Mouse (Mus musculus): ENCODE results near the gene Cacna2d3. TPM values are rescaled to one million over a fixed set of nuclear protein-coding genes. Genes with fewer than 3 reads are reported as not detected.

Gene Cacna2d3
- total RNA-seq, 2 experiments from 2014 or later, result 117 to 127 TPM

DNA sequence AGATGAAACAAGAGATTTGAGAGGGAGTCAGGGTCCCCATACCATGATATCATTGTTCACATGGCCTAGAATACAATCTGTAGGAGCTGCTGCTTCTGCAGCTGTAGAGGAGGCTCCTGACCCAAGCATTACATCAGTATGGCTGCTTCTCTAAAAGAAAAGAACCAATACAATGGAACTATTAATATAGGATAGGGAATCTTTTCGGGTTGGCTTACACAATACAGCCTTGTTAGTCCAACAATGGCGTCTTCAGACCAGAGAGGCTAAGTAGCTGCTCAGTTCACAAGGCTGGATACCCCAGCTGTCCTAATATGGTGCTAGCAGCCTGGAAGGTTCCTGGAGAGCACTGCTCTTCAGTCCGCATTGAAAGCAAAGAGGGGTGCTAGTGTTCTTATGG, 296.5 kb downstream of the Cacna2d3 start:
- intact Hi-C loops (cut with DNase I), result no loop called here
- no peak for DNase-seq (ENCODE audit: low spot score in 2 of 2)

DNA sequence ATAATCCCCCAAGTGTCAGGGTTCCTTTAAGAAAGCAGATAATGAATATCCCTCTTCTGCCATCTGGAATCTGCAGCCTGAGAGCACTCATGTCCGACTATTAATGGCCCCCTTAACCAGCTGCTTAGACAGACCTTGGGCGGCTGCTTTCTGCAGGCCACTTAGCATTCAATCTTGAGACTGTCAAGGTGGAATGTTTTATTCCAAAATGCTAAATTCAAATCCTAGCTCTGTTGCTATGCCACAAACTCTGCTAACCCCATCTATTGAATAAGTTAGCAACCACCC, 315.8 kb downstream of the Cacna2d3 start:
- DNase-seq (ENCODE audit: low spot score in 2 of 2), result no peak
- intact Hi-C loops (cut with DNase I), result no loop called here

DNA sequence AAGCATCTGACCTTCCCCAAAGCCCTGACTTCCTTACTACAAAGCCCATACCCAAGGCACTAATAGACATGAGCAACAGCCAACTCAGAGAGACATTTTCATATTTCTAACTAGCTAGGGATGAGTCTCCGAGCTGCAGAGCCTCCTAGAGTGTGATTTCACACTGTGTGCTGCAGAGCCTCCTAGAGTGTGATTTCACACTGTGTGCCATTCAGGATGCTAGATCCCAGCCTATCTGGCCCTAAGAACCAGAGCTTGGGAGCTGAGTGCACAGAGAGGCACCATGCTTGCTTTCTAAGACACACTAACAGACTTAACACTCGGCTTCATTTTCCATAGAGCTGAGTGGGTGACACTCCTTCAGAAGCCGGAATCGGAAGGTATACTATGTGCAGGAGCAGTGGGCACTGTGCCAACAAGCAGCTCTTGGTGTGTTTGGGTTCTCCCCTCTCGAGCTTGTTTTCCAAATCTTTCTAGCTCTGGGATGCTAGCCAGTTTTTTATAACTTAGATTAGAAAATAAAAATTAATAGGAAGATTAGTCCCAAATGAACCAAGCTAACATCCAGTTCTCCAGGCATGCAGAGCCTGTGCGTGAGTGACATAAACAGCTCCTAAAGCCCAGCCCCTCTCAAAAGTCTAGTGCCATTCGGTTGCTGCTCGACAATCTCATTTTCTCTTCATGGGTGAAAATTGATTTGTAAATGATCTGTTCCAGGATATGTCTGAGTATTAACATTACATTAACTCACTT, 316.4 kb downstream of the Cacna2d3 start:
- DNase-seq (ENCODE audit: low spot score in 2 of 2), result peak; percentile 32 to 41
- intact Hi-C loops (cut with DNase I), result no loop called here

DNA sequence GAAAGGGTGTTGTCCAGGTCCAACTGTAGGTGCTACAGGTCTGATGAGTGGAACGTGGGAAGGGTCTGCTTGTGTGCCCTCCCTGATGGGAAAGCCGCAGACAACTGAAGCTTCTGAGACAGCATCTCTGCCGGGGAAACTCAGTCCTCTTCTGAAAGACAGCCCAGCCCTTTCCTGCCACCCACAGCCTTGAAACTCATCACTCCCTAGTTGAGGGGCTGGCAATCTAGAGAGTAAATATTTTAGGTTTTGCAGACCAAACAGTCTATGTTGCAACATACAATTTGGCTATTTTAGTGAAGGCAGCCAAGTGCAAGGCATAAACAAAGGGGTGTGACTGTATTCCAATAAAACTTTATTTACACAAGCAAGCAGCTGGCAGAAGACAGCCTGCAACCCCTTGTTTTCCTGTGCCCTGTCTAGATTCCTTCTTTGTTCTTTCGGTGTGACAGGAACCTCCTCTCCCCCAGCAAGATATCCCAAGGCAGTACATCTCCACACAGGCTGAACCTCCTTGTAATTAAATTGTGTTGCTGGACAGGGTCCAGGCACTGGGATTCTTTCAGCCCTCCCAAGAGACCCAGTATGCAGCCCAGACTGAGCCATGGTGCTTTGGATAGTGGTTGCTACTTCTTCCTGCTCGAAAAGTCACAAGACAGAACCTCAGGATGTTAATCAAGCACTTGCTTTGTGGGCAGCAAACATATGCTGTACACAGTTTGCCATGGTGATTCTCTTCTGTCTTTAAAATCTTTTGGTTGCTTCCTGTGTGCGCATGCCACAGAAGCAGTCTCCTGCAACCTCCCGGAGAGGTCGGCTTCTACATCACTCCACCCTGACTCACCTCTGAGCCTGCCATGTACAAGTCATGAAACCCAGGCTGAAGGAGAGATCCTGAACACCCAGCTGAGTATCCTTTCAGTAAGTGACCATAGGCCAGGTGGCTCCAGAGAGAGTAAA, 317.5 kb downstream of the Cacna2d3 start:
- DNase-seq (ENCODE audit: low spot score in 2 of 2), result no peak
- intact Hi-C loops (cut with DNase I), result no loop called here

DNA sequence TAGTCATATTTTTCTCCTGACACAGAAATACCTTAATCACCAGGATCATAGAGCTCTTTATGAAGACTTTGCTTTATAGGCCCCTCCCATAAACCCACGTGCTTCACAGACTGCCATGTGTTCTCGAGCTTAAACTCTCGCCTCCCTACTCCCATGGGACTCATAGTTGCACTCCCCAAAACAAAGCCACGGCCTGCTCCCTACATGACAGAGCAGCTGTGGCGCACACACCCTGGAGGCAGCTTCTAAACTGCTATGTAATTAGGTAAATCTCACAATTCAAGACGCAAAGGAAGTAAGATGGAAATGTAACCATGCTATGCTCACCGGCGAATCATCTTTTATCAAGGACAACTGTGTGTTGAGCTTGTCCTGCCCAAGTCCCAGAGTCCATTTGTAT, 319.2 kb downstream of the Cacna2d3 start:
- intact Hi-C loops (cut with DNase I), result no loop called here
- DNase-seq (ENCODE audit: low spot score in 2 of 2), result no peak

DNA sequence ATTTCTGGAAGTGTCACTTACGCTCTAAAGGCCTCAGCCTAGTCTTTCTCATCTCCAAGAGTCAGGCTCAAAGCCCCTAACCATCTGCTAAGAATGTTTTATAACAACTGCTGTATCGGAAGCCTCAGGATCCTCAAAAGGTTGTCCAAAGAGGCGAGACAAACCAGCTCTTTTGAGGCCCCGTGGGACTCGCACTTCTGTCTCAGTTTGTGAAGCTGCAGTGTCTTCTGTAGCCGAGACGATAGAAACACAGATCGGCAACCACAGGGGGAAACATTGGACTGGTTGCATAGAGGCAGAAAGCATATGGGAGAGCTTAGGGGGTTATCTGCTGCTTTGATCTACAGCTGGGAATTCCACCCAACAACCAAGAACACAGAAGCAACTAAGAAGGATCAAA, 327.9 kb downstream of the Cacna2d3 start:
- DNase-seq (ENCODE audit: low spot score in 2 of 2), result no peak
- intact Hi-C loops (cut with DNase I), result no loop called here

DNA sequence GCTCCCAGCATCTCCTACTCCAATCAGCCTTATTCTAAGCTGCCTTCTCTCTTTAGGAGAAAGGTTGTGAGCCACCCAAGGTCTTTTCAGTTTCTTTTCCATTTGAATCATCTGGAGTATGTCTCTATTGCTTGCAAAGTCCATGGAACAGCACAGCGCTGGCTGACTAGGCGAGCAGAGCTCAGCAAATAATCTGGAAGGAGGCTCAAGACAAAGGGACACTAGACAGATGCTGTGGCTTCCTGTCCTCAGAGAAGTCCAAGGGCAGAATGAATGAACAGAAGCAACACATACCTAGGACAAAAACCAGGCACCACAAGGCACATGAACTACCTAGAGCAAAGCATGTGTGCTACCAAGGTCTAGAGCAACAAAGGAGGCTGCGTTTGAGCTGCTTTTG, 328.8 kb downstream of the Cacna2d3 start:
- intact Hi-C loops (cut with DNase I), result no loop called here
- no peak for DNase-seq (ENCODE audit: low spot score in 2 of 2)

DNA sequence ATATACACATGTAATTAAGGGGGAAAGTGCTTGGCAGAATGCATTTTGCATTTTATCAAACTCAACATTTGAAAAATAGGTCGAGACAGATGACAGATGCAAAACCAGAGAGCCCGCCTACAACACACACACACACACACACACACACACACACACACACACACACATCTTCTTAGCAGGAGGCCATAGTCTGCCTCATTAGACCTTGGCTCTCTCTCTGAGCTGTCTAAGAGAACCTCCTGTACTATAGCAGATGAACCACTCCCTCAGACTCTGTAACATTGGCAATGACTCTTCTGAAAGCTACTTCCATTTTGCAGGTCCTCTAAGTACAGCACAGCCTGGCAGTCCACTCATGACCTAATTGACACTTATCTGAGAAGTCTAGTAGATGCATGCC, 330.2 kb downstream of the Cacna2d3 start:
- DNase-seq (ENCODE audit: low spot score in 2 of 2), result no peak
- intact Hi-C loops (cut with DNase I), result no loop called here

DNA sequence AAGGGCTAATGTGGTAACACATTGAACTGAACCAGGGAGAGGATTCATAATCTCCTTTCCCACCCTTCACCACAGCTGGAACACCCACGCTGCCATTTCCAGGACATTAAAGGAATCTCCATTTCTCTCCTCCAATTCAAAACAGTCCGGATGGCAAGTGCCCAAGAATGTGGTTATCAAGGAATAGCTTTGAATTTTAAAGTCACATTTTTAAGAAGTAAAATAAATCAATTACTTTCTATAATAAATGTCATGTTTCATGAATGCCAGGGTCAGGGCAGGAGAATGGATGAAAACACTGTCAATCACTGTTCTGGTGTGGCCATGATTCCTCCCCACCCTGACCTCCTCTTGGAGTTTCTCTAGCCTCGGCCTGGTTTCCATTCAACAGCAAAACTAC, 333.9 kb downstream of the Cacna2d3 start:
- intact Hi-C loops (cut with DNase I), result no loop called here

DNA sequence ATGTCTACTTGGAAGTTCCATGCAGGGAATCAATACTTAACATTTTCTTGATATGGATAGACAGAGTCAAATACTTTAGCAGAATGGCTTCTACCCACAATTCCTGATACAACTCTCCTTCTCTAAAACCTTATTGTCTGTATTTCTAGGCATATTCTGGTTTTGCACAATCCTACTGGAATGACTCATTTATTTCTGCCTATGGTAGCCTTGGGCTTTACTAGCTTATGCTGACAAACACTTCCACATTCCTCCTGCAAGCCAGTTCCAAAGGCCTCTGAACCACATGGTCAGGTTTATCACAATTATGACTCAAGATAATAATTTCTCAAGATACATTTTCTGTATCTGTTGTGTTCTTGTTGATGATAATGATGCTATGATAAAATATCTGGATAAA, 336.2 kb downstream of the Cacna2d3 start:
- intact Hi-C loops (cut with DNase I), result no loop called here
- no peak for DNase-seq (ENCODE audit: low spot score in 2 of 2)

More for the DNA sequence above, 333.9 kb downstream of the Cacna2d3 start:
- no peak for DNase-seq (ENCODE audit: low spot score in 2 of 2)

DNA sequence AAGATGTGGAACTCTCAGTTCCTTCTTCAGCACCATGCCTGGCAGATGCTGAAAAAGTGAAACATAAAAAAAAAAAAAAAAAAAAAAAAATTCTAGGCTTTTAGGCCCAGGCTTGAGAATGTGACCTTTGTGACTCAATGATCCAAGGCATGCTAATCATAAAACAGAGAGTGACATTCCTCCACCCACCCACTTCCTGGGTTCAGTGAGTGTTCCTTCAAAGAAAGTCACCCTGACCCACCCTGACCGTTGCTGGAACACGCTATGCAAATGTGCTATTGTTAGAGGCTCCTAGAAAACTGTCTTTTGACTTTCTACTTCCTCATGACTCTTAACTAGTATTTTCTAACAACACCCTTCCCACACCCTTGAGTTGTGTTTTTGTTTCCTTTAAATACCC, 338.9 kb downstream of the Cacna2d3 start:
- DNase-seq (ENCODE audit: low spot score in 2 of 2), result no peak
- intact Hi-C loops (cut with DNase I), result no loop called here

DNA sequence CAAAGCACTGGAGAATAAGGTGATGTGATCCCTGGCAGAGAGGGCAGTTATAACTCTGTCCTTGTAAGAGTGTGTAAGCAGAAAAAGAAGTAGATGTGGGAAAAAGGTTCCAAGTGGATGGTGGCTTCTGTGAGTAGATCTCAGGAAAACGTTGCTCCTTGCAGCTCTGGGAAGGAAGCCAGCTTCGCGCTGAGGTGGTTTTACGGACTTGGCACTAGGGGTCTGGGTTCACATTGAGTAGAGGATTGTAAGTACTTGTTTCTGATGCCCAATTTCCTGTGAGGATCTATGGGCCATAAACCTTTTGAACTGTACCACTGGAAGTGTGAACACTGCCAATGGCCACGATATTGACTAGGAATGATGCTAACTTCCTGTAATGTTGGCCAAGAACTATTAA, 354.8 kb downstream of the Cacna2d3 start:
- intact Hi-C loops (cut with DNase I), result no loop called here
- no peak for DNase-seq (ENCODE audit: low spot score in 2 of 2)

DNA sequence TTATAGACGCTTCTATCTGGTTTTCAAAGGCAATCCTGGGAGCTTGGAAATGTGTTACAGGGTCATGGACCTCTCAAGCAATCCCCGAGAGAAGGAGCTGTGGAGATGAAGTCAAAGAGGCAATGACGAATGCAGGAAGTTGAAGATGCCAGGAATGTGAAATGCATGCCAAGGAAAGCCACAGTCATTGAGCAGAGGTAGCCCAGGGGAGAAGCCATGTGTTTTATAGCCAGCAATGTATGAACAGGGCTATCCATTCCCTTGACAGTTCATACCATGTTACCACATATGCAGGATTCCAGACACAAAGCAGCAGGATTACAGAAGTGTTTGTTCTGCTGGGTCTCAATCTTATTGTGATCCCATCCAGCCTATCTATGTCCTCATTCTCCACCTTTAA, 359.2 kb downstream of the Cacna2d3 start:
- intact Hi-C loops (cut with DNase I), result no loop called here
- DNase-seq (ENCODE audit: low spot score in 2 of 2), result no peak

DNA sequence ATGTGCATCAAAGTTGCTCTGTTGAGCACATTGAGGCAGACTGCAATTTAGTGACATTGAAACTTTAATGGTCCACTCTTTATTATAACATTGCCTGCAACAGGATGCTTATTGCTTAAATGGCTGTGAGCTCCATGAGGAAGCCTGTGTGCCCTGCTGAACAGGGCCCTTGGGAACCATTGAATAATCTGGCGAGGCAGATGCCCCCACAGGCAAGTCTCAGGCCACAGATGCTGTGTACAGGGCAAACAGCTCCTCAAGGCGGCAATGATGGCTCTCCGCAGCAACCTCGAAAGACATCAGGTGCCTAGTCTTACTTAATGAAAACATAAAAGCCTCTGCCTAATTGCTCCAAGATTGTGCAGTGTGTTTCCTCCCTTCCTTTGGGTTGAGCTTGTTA, 371.0 kb downstream of the Cacna2d3 start:
- intact Hi-C loops (cut with DNase I), result no loop called here
- DNase-seq (ENCODE audit: low spot score in 2 of 2), result no peak

DNA sequence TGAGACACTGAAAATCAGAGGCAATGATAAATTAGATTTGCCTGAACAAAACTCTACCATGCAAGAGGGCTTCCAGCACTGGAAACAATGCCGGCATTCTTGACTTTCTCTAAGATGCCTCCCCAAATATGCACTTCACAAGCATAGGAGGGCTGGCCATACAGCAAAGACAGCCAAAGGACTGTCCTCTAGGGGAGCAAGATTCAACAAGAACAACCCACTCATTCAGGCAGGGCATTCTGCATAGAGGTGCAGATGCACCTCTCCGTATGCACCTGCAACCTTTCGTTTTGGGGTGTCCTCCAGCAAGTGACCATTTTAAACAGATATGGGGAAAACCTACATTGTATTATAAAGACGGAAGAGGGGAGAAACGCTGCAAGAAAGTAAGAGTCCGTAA, 380.1 kb downstream of the Cacna2d3 start:
- intact Hi-C loops (cut with DNase I), result no loop called here
- no peak for DNase-seq (ENCODE audit: low spot score in 2 of 2)

DNA sequence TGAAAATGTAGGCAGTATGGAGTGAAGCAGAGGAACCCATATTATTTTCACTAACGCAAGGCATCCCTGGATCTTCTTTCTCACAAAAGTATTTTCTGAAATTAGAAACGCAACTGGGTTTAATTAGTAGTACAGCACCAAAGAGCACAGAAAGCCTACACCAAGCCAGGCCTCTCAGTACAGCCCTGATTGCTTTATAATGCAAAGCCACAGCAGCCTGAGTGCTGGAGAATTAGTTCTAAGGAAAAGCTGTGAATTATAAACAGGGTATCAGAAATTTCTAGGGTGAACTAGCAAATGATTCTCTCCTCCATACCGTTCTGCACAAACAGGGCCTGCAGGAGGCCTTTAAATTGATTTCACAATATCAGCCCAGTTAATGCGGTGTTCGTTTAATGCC, 380.9 kb downstream of the Cacna2d3 start:
- intact Hi-C loops (cut with DNase I), result no loop called here
- DNase-seq (ENCODE audit: low spot score in 2 of 2), result no peak

DNA sequence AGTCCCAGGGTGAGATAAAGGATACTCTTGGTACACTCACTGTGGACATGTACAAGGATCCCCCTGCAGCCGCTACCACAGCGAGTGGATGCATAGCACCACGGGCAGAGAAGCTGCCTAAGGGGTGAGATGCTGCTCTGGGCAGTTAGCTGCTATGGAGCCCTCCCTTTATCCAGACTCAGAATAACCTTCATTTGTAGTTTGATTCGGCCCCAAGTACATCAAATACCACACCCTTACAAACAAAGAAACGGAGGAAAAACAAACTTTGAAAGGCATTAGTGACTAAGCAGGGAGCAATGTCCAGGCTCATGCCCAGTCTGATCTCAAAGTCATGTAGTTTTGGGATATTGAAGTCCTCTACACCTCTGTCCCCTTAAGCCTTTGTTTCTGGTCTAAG, 386.8 kb downstream of the Cacna2d3 start:
- no peak for DNase-seq (ENCODE audit: low spot score in 2 of 2)
- intact Hi-C loops (cut with DNase I), result no loop called here

DNA sequence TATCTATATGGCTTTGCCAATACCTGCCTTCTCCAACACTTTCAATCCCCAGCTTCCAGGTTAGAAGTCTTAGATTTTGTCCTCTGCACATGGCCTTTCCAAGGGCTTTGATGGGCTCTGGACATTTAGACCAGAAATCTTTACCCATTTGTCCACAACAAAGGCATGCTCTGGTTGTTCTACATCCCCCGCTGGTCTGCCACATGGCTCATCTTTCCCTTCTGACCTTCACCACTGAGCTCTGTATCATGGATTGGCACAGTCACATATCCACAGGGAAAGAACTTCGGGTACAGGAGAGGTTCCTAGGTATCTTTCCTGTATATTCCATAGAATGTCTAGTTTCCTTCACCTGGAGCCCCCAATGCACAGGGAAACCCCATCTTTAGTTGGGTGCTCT, 387.4 kb downstream of the Cacna2d3 start:
- intact Hi-C loops (cut with DNase I), result no loop called here

DNA sequence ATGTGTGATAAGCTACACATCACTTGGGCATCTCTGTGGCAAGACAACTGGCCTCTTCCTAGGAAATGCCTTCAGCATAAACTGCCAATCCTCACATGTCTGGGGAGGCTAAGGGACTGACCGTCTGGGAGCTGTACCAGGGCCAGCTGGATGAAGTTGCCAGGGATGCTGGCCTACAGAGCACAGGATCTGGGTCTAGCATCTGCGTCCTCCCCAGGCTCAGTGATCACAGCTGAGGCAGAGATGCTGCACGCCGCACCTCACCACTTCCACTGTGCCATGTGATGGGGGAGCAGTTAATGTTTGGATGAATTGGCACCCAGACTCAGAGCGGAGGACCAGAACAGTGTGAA, 397.3 kb downstream of the Cacna2d3 start:
- intact Hi-C loops (cut with DNase I), result no loop called here
- no peak for DNase-seq (ENCODE audit: low spot score in 2 of 2)

More for the DNA sequence above, 387.4 kb downstream of the Cacna2d3 start:
- DNase-seq (ENCODE audit: low spot score in 2 of 2), result no peak

DNA sequence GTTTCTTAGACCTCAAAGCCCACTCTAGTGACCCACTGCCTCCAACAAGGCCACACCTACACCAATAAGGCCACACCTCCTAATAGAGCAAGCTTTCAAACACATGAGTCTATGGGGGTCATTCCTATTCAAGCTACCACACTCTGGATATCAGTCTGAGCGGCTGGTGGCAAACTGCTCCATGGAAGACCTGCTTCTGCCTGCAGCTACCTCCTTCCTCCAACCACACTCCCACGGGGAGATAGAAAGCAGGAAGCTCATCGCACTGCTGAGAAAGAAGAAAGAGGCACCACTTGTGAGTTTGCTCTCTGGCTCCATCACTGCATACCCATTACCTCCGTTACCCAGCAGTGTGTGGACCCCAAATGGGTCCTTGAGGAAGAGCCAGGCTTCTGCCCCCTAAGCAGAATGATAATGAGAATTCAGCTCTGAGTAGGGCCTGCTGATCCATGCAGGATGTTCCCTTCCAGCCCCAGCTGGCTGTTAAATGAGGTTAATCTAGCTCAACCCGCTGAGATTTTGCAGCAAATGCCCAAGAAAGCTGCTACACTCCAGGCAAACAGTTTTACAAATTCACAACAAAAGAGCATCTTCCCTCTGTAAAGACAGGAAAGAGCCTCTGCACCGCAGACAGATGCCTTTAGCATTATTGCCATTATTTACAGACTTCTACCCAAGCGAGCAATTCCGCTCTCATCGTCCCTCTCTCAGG, 397.8 kb downstream of the Cacna2d3 start:
- intact Hi-C loops (cut with DNase I), result no loop called here
- no peak for DNase-seq (ENCODE audit: low spot score in 2 of 2)
